Mouse (Mus musculus) megakaryocyte-erythroid progenitor cell, adult 5-6 weeks (primary cell): Measurements from ENCODE around the gene Lrp2. TPM values are rescaled to one million over a fixed set of nuclear protein-coding genes. Genes with fewer than 3 reads are reported as not detected.

ENCODE experiments used
- ATAC-seq: replicated peaks from 2 replicates; pipeline ENCODE4 v1.8.0; 2016; ENCODE audit warnings: mild to moderate bottlenecking, inconsistent platforms; ENCODE audit not compliant: severe bottlenecking, poor library complexity, low FRiP score, low TSS enrichment
- total RNA-seq, 2 experiments: library from RNA; stranded (forward) in 1 of 2; stranded (reverse) in 1 of 2; fragments of 200-1000, 215-1000 nt in 1 of 2; fragments of >200 nt in 1 of 2; fragmentation: Nextera tagmentation in 1 of 2; gene quantifications; 2 replicates each; pipeline ENCODE4 v1.2.3; 2014 to 2017

Gene Lrp2
- total RNA-seq, 2 experiments from 2014 or later = not detected

DNA sequence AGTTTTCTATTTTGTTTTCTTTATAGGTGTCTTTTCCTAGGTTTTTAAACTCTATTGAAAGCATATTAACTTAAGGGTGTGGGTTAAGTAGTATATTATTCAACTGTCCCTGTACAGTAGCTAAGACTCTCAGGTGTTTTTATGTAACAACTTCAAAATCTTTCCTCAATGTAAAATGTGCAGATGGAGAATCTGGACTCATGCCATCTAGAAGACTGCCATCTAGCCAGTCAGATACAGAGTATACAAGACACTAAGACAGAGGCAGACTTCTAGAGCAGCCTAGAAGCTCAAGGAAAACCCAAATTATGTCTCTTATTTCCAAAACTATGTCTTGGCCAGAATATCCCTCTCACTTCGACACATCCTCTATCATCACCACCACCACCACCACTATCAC lies 159.8 kb downstream of the Lrp2 start:
- ATAC-seq = no peak

DNA sequence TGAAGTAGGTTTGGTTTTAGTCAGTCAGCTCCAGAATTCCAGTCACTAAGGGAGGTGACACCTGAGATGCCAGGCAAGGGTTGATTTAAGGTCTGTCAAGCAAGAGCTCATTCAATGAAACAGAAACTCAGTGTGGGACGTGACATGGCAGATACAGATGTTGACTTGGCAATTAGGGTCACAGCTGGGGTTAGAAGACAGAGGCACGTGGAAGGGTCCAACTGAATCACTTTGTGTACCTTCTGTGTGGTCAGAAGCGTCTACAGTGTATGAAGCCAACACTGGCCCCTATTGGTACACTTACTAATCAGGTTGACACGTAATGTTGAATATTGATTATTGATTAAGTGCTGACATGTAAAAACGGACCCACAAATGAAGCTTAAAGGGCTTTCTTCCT lies 161.0 kb downstream of the Lrp2 start:
- no peak for ATAC-seq

DNA sequence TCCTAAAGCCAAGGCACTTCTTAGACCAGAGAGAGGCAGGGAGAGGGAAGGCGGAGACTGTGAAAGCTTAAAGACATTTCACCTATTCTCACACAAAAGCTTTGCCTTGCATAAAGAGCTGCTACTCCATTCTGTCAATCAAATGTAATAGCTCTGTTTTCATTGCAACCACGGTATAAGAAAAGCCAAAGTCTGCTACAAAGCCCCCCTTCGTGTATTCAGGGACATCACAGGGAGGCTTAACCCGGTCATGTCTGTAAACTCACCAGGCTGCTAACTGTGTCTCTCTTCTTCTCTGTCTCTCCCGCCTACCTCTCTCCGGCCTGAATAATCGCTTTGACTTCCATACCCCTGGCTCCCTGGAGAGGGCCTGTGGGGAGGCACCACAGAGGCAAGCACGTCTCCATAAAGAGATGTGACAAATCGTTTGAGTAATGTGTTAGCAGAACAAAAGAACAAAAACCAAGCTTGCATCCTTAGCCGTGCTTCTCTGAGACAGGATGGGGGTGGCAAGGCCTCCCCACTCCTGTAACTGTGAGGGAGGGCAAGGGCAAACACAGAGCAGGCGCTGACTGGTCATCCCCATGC lies 167.5 kb downstream of the Lrp2 start:
- no peak for ATAC-seq

GRCm38 (mm10) chr2:69415070-69415469 lies 170.8 kb downstream of the Lrp2 start:
- ATAC-seq = peak; percentile 26; the same call in 1 of the 2 replicates

DNA sequence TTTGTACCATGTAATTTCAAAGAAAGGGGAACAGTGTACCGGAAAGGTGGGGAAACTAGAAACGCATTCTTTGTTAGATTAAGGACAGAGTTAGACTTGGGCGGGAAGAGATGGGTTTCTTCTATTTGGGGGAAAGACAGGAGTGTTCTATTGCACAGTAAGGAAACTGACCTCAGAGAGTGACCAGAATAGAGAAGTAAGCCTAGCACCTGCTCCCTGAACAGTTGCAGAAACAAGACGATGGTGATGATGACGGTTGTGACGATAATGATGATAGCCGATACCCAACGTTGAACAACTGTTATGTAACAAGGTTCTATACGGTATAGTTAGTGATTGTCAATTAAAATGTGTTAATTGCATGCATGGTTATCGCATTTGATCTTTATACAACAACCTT lies 171.3 kb downstream of the Lrp2 start:
- ATAC-seq = no peak

- ATAC-seq = no peak
Measured at GRCm38 (mm10) chr2:69405692-69406091, 180.2 kb downstream of the Lrp2 start.

DNA sequence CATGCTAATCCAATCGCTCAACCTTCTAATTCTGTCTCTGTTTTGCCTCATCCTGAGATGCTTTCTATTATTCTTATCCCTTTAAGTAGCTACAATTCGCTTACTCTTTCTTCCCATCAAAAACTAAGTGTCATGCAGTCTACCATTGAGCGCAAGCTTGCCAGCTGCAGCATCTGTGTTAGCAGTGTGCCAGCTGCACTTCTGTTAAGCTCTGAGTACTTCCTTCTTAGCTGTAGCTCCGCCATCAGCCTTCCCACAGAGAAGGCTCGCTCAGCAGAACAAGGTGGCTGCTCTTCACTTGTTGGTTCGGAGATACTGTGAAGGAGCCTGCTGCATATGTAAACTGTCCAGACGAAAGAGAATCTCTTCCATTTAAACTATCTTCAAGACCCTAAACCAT lies 183.6 kb downstream of the Lrp2 start:
- ATAC-seq = no peak

- no peak for ATAC-seq
Measured at GRCm38 (mm10) chr2:69401891-69402290, 184.0 kb downstream of the Lrp2 start.

DNA sequence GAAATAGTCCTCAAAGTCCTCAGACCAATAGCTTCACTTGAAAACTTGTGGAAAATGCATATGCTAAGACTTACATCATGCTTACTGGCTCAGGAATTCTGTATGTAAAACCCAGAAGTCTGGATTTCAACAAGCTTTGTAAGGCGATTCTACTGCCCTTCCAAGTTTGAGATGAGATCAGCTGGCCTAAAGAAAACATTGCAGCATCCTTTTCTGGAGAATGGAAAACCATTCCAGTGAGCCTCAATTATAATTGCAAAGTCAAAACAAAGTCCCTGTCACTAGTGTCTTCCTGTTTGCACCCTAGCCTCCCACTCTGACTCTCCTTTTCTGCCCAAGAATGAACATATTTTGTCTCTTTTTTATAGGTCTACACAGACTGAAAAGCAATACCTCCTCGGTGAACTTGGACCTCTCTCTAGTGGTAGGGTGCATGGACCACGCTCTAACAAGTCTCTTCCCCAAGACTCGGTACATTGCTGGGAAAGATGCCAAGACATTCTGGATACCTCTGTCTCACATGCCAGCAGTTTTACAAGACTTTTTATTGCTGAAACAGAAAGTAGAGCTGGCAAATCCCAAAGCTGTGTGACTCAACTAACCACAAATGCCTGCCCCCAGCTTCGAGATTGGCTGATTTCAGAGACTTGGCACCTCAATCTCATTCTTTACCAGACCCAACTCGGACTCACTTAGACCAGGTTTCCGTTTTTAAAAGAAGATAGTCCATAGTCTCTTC lies 184.8 kb downstream of the Lrp2 start:
- ATAC-seq = no peak

DNA sequence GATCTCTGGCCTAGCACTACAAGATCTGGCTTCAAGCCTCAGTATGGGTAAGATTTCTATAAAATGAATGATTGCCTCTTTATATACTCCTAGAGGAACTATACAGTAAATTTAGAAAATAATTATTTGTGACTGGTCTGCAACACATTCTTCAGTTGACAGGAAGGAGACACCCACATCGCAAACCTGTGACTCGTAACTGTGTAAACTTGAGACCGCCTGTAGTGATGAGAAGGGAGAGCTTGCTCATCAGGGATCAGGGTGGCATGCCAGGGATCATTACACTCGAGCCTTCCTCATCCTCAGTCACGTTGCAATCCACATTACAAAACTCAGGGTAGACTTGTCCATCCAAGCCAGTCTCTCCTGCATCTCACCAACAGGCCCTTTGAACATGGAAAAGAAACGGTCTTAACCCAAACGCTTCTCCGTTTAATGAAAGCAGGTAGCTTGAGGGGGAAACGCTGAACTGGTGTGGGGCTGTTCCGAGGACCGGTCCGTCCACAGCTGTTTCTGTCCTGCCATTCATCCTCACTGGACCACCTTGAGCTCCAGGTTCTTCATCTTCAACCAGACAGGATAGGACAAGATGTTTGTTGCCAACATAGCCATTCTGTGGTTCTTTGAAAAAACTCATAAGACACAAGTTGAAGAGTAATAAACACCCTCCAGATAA lies 189.0 kb downstream of the Lrp2 start:
- ATAC-seq = no peak

DNA sequence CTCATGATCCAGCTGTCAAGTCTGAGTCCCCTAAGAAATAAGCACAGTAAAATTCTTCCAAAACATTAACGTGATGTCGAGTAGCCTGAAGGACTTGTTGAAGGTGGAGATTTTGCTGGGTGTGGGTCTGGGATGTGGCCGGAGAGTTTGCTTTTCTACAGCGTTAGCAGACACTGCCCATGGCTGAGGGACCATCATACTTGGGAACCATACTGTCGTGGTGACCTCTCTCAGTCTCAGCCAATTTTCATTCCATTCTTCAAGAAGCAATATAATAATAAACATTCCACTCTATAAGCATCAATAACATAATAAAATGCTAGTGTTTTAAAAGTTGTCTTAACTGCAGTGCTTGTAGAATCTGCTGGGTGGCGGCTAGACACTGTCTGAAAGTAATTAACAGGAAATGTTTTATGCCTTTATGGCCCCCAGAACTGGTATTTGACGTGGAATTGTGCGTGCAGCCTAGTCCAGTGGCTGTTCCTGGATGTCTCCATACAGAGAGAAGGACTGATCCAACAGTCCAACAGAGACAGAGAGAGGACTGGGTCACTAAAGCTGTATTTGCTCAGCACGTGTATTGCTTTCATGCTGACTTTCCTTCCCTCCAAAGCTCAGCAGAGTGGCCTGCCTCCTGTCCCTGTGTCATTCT lies 190.1 kb downstream of the Lrp2 start:
- ATAC-seq = no peak

DNA sequence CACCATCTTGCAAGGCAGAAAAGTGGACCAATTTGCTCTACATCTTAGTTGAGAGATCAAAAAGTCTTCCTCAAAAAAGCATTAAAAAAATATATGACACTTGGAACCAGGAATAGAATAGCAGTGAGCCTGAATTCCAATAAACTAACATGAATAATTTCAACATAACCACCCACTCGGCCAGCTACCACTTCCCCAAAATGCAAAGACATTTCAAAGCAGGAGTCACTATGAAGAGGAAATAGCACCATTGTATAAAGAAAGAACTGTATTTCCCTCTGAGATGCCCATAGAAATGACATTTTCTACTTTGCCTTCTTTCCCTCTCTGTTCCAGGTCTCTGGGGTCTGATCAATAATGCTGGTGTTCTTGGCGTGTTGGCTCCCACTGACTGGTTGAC lies 191.9 kb downstream of the Lrp2 start:
- ATAC-seq = no peak

DNA sequence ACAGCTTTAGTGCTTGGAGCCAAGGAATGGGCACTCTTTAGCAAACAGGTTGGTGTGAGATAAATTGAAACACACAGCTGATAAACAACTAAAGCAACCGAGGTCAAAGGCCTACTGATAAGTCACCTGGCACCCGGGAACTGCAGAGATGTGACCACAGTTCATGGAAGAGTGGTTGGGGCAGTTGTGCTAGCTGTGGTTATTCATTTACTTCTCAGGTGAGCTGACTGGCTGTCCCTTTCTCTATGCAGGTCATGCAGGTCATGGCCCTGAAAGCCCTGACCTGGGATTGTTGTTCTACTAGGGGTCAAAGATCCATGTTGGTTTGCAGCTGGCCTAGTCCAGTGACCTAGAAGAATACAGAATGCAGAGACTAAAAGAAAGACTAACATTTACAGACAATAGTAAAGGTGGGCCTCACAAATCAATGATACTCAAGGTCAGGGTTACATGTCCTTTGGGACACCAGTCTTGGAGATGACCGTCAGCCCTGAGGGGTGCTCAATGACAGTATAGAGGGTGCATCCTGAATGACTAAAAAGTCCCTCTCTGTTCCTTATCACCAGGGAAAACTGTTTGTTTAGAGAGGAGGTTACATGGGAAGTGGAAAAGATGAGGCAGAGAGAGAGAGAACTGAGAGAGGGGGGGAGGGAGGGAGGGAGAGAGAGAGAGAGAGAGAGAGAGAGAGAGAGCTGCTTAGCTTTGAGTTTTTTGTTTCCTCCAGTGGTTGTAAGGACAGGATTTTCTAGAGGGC lies 199.6 kb downstream of the Lrp2 start:
- ATAC-seq = no peak

DNA sequence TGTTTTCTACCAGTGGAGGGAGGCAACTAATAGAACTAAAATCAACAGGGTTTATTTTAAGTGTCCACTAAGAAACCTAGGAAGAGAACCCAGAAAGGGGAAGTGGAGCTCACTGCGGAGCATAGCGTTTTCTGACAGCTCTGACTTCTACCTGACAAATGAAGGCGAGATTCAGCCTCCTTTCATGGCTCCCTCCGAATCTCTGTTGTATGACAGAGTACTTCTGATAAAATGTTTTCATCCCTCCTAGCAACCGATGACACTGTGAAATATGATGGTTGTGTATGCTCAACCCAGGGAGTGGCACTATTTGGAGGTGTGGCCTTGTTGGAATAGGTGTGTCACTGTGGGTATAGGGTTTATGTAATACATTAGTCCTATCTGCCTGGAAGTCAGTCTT lies 203.0 kb downstream of the Lrp2 start:
- no peak for ATAC-seq

DNA sequence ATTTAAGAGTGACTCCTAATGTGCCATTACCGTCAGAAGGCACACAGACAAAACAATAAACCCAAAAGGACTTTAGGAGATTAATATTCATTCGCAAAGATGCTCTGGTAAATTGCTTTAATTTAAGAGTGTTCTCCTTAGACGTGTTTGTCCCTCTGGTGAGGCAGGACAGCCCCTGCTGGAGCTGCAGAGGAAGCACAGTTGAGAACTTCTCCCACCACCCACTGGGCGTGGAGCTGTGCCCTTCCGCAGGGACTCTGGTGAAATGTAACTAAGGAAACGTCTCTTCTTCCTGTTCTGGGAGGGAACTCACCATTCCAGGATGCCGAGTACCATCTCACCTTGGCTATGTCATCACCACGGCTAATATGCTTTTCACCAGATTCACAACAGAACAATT lies 204.1 kb downstream of the Lrp2 start:
- 0 out of 2 replicates have a peak, but pooled peaks have one; percentile 61 for ATAC-seq

- ATAC-seq = 0 out of 2 replicates have a peak, but pooled peaks have one; percentile 41
Measured at GRCm38 (mm10) chr2:69380281-69380680, 205.6 kb downstream of the Lrp2 start, which contains the start of gene Dhrs9. Gene Dhrs9, plus strand, starts transcription at chr2:69380445.

DNA sequence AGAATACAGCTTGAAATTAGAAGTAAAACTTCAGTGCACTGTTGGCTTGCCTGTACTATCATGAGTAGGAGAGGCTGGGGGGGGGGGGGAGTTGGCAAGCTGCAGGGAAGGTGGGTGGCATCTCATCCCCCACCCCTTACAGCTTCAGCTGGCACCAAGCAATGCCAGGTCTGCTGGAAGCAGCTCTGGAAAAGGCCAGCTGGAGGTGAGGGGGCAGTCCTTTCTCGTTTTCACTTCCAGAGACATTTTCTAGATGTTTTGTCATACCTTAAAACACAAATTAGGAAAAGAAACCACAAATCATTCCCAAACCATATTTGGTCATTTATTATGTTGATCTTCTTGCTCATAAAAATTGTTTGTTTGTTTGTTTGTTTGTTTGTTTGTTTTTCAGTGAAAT lies 206.1 kb downstream of the Lrp2 start:
- no peak for ATAC-seq

DNA sequence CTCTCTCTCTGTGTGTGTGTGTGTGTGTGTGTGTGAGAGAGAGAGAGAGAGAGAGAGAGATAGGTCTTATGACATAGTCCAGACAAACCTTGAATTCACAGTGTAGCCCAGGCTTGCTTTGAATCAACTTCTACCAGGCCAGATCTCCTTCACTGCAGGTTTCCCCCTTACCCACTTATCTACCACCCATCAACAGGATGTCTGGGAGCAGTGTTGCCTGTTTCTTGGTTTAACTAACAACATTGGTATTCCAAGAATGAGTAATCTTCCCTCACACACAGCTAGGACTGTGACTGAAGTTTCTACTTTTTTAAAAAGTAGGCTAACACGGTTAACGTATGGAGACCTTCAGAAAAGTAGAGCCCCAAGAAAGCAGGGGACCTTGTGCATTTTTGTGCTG lies 209.1 kb downstream of the Lrp2 start:
- no peak for ATAC-seq
